Mouse (Mus musculus): ENCODE results near the gene Cpt1c. TPM values are rescaled to one million over a fixed set of nuclear protein-coding genes. Genes with fewer than 3 reads are reported as not detected.

The Cpt1c gene
- polyA plus RNA-seq, 1 experiment, result 73.3 TPM

DNA sequence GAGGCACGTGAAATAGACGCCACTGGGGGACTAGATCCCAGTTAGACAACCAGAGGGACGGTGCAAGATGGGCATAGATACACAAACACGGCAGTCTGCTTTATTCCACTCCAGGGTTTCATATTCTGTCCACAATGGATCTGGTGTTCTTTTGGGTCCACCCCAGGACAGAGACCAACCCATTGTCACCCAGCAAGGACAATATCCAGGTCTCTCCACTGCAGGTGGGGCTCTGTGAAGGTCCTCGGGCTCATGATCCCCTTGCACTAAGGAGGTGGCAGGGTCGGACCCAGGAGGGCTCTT lies 417 bp upstream of the Cpt1c start:
- Histone ChIP-seq H3K4me3 (ENCODE audit: low read depth, low read length) (no peak overlapping the region), H3K9me3 (replicated peaks; ENCODE audit: control insufficient read depth, insufficient read depth, low read length, poor library complexity, severe bottlenecking) (no peaks in the 10 kb centered on the region), H3K9ac (ENCODE audit: low read depth, poor library complexity, severe bottlenecking) (no peak overlapping the region), H3K27ac (ENCODE audit: insufficient read depth, low read length) (peak overlapping the region; percentile 87), H3K4me1 (ENCODE audit: control insufficient read depth, insufficient read depth, low read length) (peaks cover 2% of the 10 kb centered on the region), H3K27me3 (ENCODE audit: control insufficient read depth, insufficient read depth, low read length, poor library complexity, severe bottlenecking) (no peaks in the 10 kb centered on the region), H3K36me3 (ENCODE audit: control insufficient read depth, insufficient read depth, low read length, poor library complexity, severe bottlenecking) (peaks cover 34% of the 10 kb centered on the region)
- TF ChIP-seq EP300 (IDR thresholded peaks at IDR 0.05; ENCODE audit: insufficient read depth, low read depth, low read length), result no peak
- no peak for TF ChIP-seq CTCF (IDR thresholded peaks at IDR 0.05; ENCODE audit: low read depth, low read length)
- TF ChIP-seq POLR2A (IDR thresholded peaks at IDR 0.05; ENCODE audit: insufficient read depth, low read length), result no peak

DNA sequence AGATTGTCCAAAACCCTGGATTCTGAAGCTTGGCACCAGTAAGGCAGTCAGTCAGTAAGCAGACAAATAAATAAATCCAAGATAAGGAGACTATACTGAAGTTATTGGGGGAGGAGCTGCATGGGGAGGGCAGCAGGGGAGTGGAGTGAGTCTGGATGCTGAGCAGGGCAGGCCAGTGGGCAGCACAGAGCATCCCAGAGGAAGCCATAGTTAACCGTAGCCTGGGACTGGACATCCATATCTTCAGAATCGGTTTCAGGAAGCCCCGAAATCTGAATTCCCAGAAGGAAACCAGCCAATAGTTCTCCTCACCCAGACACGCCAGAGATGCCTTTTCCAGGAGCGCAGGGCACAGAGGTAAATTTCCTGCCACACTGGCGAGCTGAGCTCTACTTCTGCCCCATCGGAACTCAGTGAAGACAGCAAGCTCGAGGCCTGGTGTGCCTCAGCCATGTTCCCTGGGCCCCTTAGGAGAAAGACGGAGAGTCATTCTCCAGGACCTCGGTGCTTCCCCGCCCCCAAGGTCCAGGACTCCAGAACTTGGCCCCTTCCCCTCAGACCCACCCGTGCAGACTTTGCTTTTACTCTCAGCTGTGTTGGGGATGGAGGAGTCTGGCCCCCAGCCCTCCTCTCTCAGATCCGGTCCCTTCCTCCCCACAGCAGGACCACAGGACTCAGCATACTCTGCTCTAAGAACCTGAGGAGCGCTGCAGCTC lies 1.1 kb downstream of the Cpt1c start:
- TF ChIP-seq CTCF (IDR thresholded peaks at IDR 0.05; ENCODE audit: low read depth, low read length) (no peak), EP300 (IDR thresholded peaks at IDR 0.05; ENCODE audit: insufficient read depth, low read depth, low read length) (no peak), POLR2A (IDR thresholded peaks at IDR 0.05; ENCODE audit: insufficient read depth, low read length) (no peak)
- H3K4me3 ChIP-seq (ENCODE audit: low read depth, low read length), result peak overlapping the region; percentile 70
- H3K9me3 ChIP-seq (replicated peaks; ENCODE audit: control insufficient read depth, insufficient read depth, low read length, poor library complexity, severe bottlenecking), result no peaks in the 10 kb centered on the region
- H3K36me3 ChIP-seq (ENCODE audit: control insufficient read depth, insufficient read depth, low read length, poor library complexity, severe bottlenecking), result peaks cover 22% of the 10 kb centered on the region
- H3K27me3 ChIP-seq (ENCODE audit: control insufficient read depth, insufficient read depth, low read length, poor library complexity, severe bottlenecking), result no peaks in the 10 kb centered on the region
- peaks cover 2% of the 10 kb centered on the region for H3K4me1 ChIP-seq (ENCODE audit: control insufficient read depth, insufficient read depth, low read length)
- peak overlapping the region; percentile 98 for H3K27ac ChIP-seq (ENCODE audit: insufficient read depth, low read length)
- H3K9ac ChIP-seq (ENCODE audit: low read depth, poor library complexity, severe bottlenecking), result peak overlapping the region; percentile 87

DNA sequence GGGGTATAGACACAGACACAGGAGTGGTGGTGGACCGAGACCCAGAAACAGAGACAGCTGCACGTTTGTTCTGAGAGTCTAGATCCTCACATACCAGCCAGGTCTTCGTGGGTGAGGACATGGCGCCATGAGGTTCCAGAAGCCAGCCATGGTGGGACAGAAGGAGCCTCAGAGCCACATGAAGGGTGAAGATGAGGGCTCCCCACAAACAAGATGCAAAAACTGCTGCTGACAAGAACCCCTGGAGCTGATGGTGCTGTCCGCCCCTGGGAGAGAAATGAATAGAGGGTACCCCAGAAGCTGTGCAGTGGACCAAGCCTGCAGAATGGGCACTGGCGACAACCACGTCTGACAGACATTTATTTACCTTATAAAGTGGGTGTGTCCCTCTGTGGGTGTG lies 3.5 kb downstream of the Cpt1c start:
- peak overlapping the region; percentile 76 for H3K4me3 ChIP-seq (ENCODE audit: low read depth, low read length)

DNA sequence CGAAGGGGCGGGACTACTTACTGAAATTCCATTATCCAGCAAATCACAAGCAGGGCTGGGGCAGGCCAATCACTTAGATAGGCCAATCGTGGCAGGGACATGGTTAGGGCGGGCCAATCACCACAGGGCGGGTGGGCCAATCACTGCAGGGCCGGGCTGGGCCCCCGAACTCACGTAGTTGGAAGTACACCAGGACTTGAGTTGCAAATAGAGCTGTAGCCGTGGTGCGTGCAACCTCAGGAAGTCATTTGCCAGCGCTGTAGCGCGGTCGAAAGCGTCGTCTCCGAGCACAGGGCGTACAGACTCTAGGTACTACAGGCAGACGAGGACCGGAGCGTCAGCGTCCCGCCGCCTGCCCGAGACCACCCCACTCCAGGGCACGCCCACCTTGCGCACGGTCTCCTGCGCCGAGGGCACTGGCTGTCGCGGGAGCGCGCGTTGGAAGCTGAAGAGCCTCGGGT lies 4.4 kb downstream of the Cpt1c start:
- H3K9me3 ChIP-seq (replicated peaks; ENCODE audit: control insufficient read depth, insufficient read depth, low read length, poor library complexity, severe bottlenecking), result no peaks in the 10 kb centered on the region
- peak overlapping the region; percentile 76 for H3K4me3 ChIP-seq (ENCODE audit: low read depth, low read length)
- H3K9ac ChIP-seq (ENCODE audit: low read depth, poor library complexity, severe bottlenecking), result peak overlapping the region; percentile 12
- peaks cover 2% of the 10 kb centered on the region for H3K4me1 ChIP-seq (ENCODE audit: control insufficient read depth, insufficient read depth, low read length)
- peaks cover 11% of the 10 kb centered on the region for H3K36me3 ChIP-seq (ENCODE audit: control insufficient read depth, insufficient read depth, low read length, poor library complexity, severe bottlenecking)
- no peaks in the 10 kb centered on the region for H3K27me3 ChIP-seq (ENCODE audit: control insufficient read depth, insufficient read depth, low read length, poor library complexity, severe bottlenecking)
- TF ChIP-seq EP300 (IDR thresholded peaks at IDR 0.05; ENCODE audit: insufficient read depth, low read depth, low read length) (no peak), CTCF (IDR thresholded peaks at IDR 0.05; ENCODE audit: low read depth, low read length) (no peak), POLR2A (IDR thresholded peaks at IDR 0.05; ENCODE audit: insufficient read depth, low read length) (peak; percentile 94)
- H3K27ac ChIP-seq (ENCODE audit: insufficient read depth, low read length), result peak overlapping the region; percentile 68

More for the DNA sequence above, 3.5 kb downstream of the Cpt1c start:
- Histone ChIP-seq H3K9me3 (replicated peaks; ENCODE audit: control insufficient read depth, insufficient read depth, low read length, poor library complexity, severe bottlenecking) (no peaks in the 10 kb centered on the region), H3K27me3 (ENCODE audit: control insufficient read depth, insufficient read depth, low read length, poor library complexity, severe bottlenecking) (no peaks in the 10 kb centered on the region), H3K4me1 (ENCODE audit: control insufficient read depth, insufficient read depth, low read length) (peaks cover 2% of the 10 kb centered on the region), H3K9ac (ENCODE audit: low read depth, poor library complexity, severe bottlenecking) (peak overlapping the region; percentile 12), H3K27ac (ENCODE audit: insufficient read depth, low read length) (0 out of 2 replicates have a peak overlapping the region, but pooled peaks have one; percentile 68), H3K36me3 (ENCODE audit: control insufficient read depth, insufficient read depth, low read length, poor library complexity, severe bottlenecking) (peaks cover 8% of the 10 kb centered on the region)
- TF ChIP-seq POLR2A (IDR thresholded peaks at IDR 0.05; ENCODE audit: insufficient read depth, low read length), result no peak
- TF ChIP-seq CTCF (IDR thresholded peaks at IDR 0.05; ENCODE audit: low read depth, low read length), result no peak
- no peak for TF ChIP-seq EP300 (IDR thresholded peaks at IDR 0.05; ENCODE audit: insufficient read depth, low read depth, low read length)

DNA sequence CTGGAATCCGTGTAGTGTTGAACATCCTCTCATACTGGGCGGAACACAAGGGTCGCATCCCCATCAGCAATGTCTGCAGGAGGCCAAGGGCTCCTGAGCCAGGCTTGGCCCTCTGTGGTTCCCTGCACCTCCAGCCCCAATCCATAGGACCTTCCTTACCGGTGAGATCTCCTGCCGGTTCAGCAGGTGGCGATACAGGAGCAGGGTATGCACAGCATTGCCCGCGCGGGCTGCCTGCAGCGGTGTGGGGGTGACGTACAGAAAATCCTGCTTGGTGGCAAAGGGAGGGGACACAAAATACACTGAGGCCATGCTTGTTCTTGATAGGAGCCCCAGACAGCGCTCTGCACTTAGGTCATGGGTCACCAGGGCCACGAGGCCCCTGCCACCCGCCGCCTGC lies 8.0 kb downstream of the Cpt1c start:
- no peak for TF ChIP-seq POLR2A (IDR thresholded peaks at IDR 0.05; ENCODE audit: insufficient read depth, low read length)
- TF ChIP-seq CTCF (IDR thresholded peaks at IDR 0.05; ENCODE audit: low read depth, low read length), result peak; percentile 48
- peak overlapping the region; percentile 3; the same call in 1 of the 2 replicates for H3K9ac ChIP-seq (ENCODE audit: low read depth, poor library complexity, severe bottlenecking)
- H3K4me1 ChIP-seq (ENCODE audit: control insufficient read depth, insufficient read depth, low read length), result peaks cover 2% of the 10 kb centered on the region
- peaks cover 28% of the 10 kb centered on the region for H3K36me3 ChIP-seq (ENCODE audit: control insufficient read depth, insufficient read depth, low read length, poor library complexity, severe bottlenecking)
- no peaks in the 10 kb centered on the region for H3K27me3 ChIP-seq (ENCODE audit: control insufficient read depth, insufficient read depth, low read length, poor library complexity, severe bottlenecking)
- H3K9me3 ChIP-seq (replicated peaks; ENCODE audit: control insufficient read depth, insufficient read depth, low read length, poor library complexity, severe bottlenecking), result no peaks in the 10 kb centered on the region
- H3K4me3 ChIP-seq (ENCODE audit: low read depth, low read length), result no peak overlapping the region
- no peak overlapping the region for H3K27ac ChIP-seq (ENCODE audit: insufficient read depth, low read length)

DNA sequence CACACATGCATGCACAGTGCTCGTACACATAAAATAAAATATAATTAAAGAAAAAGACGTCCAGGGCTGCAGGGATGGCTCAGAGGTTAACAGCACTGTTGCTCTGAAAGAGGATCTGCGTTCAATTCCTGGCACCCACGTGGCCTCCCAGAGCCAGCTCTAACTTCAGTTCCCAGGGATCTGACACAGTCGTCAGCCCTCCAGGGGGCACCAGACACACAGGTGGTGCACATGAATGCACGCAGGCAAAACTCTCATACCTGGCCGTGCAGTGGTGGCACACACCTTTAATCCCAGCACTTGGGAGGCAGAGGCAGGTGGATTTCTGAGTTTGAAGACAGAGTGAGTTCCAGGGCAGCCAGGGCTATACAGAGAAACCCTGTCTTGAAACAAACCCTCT lies 8.7 kb downstream of the Cpt1c start:
- Histone ChIP-seq H3K9ac (ENCODE audit: low read depth, poor library complexity, severe bottlenecking) (no peak overlapping the region), H3K9me3 (replicated peaks; ENCODE audit: control insufficient read depth, insufficient read depth, low read length, poor library complexity, severe bottlenecking) (no peaks in the 10 kb centered on the region), H3K4me1 (ENCODE audit: control insufficient read depth, insufficient read depth, low read length) (no peaks in the 10 kb centered on the region), H3K4me3 (ENCODE audit: low read depth, low read length) (no peak overlapping the region), H3K27me3 (ENCODE audit: control insufficient read depth, insufficient read depth, low read length, poor library complexity, severe bottlenecking) (no peaks in the 10 kb centered on the region), H3K27ac (ENCODE audit: insufficient read depth, low read length) (no peak overlapping the region), H3K36me3 (ENCODE audit: control insufficient read depth, insufficient read depth, low read length, poor library complexity, severe bottlenecking) (peaks cover 35% of the 10 kb centered on the region)
- TF ChIP-seq POLR2A (IDR thresholded peaks at IDR 0.05; ENCODE audit: insufficient read depth, low read length) (no peak), EP300 (IDR thresholded peaks at IDR 0.05; ENCODE audit: insufficient read depth, low read depth, low read length) (no peak), CTCF (IDR thresholded peaks at IDR 0.05; ENCODE audit: low read depth, low read length) (peak; percentile 54)
